Mouse (Mus musculus): ENCODE results near the gene Rpn2. TPM values are rescaled to one million over a fixed set of nuclear protein-coding genes. Genes with fewer than 3 reads are reported as not detected.
A peak's percentile ranks its signal among the peaks of the same experiment; 100 is the strongest.

Rpn2 gene
- total RNA-seq, 2 experiments from 2014 or later = 132 to 138 TPM

- peak overlapping the region; percentile 75 for H3K27ac ChIP-seq
- TF ChIP-seq CTCF (conservative IDR thresholded peaks at IDR 0.05) = peak; percentile 92
- H3K4me3 ChIP-seq = no peak overlapping the region
- DNase-seq (ENCODE audit: low spot score in 2 of 2) = peak; percentile 61 to 82
Measured at GRCm38 (mm10) chr2:157341554-157342270, 62.9 kb downstream of the Rpn2 start.

DNA sequence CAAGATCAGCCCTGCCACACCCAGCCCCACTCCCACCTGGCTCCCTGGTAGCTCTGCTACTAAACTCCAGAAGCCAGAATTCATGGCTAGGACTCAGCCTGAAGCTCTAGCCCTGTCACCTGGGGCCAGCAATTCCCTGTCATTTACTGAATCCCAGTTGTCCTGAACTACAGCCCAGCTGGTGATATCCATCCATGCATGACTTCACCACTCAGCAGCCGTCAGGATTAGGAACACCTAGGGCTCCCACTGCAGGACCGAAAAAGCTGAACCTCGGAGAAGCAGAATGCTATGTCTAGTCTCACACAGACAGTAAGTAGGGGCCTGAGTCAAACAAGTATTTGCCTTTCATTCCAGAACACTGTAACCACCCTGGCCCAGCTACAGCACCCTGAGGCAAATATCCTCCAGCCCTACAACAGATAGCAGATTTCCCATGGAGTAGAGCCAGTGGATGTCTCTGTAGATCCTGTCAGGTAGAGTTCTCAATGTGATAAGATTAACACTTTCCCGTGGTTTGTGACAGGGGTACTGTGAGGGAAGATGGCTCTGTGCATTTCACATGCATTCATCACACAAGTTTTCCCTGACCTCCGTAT, 63.6 kb downstream of the Rpn2 start:
- DNase-seq (ENCODE audit: low spot score in 2 of 2) = no peak
- H3K27ac ChIP-seq = peak overlapping the region; percentile 75
- no peak overlapping the region for H3K4me3 ChIP-seq
- TF ChIP-seq CTCF (conservative IDR thresholded peaks at IDR 0.05) = no peak

GRCm38 (mm10) chr2:157343337-157343736, 64.5 kb downstream of the Rpn2 start:
- Histone ChIP-seq H3K4me3 (no peak overlapping the region), H3K27ac (peak overlapping the region; percentile 39; the same call in 1 of the 2 replicates)
- no peak for DNase-seq (ENCODE audit: low spot score in 2 of 2)
- no peak for TF ChIP-seq CTCF (conservative IDR thresholded peaks at IDR 0.05)

DNA sequence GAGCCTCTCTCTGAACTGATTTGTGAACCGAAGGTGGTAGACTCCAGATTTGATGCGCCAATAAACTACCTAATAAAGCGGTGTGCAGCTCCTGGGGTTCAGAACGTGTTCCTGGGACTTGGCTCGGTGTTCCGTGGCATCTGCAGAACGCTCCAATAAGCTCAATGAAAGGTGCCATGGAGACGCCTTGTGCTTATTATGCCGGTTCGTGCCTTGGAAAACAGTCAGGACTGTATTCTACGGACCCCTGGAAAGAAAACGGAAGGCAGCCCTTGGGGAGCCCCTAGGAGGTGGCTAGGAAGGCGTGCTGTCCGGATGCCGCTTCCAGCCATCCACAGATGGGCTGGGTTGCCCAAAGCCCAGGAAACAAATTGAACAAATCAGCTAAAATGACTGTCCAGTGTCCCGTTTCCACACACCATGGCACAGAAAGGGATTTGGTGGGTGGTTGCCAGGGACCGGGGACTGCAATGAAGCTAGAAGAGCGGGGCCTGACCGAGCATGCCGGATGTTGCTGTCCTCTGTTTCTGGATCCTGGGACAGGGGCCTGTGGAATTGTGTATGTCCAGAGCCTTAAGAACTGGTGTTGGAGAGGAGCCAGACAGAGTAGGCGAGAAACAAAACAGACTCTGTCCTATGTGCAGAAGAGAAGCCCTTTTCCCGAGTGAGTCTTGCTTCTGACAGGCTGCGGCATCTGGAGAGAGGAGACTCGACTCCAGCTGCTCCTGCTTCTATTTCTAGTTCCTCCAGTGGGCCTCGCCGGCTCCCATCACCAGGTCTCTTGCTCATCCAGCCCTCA, 68.7 kb downstream of the Rpn2 start, which contains the start of gene Ghrh:
Gene Ghrh, minus strand, starts transcription at position 146 of the 799 bp plus-strand sequence.
- peak within 1 kb of the TSS; percentile 88 for H3K27ac ChIP-seq
- DNase-seq (ENCODE audit: low spot score in 2 of 2) = peak; percentile 55 to 65
- 0 out of 2 replicates have a peak, but pooled peaks have one; percentile 1 for TF ChIP-seq CTCF (conservative IDR thresholded peaks at IDR 0.05)
- H3K4me3 ChIP-seq = peak within 1 kb of the TSS; percentile 26

DNA sequence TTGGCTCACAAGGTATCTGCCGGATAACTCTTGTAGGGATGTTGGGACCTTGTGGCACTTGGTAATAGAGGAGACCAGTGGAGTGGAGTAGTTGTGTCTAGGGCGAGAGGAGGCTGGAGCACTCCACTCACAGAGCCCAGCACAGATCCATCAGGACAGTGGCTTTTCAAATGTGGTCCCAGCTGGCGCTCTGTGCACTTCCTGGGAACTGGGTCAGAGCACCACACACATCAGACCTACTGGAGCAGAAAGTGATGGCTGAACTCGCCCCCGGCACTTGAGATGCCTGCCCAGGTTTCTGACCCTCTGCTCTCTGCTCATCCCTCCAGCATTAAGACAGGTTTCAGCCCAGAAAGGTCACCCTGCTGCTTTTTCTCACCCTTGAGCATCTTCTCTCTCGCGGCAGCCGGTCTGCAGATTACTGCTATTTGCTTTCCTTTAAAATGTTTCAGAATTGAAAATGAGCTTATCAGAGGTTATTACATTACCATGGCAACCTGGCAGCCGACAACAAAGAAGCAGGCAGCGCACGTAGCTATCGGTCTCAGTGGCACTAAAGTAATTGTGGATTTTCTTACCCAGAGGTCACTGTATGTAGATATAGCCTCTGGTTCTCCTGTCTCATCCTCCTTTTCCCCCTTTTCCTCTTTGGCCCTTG, 70.4 kb downstream of the Rpn2 start:
- peak in 1 of 2 experiments; percentile 60 for DNase-seq (ENCODE audit: low spot score in 2 of 2)
- H3K27ac ChIP-seq = peak overlapping the region; percentile 88
- H3K4me3 ChIP-seq = peak overlapping the region; percentile 36
- TF ChIP-seq CTCF (conservative IDR thresholded peaks at IDR 0.05) = no peak

GRCm38 (mm10) chr2:157353183-157353582, 74.4 kb downstream of the Rpn2 start:
- no peak for DNase-seq (ENCODE audit: low spot score in 2 of 2)
- TF ChIP-seq CTCF (conservative IDR thresholded peaks at IDR 0.05) = no peak
- H3K4me3 ChIP-seq = no peak overlapping the region
- no peak overlapping the region for H3K27ac ChIP-seq

- no peak for DNase-seq (ENCODE audit: low spot score in 2 of 2)
- H3K27ac ChIP-seq = no peak overlapping the region
- no peak overlapping the region for H3K4me3 ChIP-seq
- TF ChIP-seq CTCF (conservative IDR thresholded peaks at IDR 0.05) = no peak
Measured at GRCm38 (mm10) chr2:157354106-157354505, 75.3 kb downstream of the Rpn2 start.

- no peak for TF ChIP-seq CTCF (conservative IDR thresholded peaks at IDR 0.05)
- DNase-seq (ENCODE audit: low spot score in 2 of 2) = no peak
- Histone ChIP-seq H3K27ac (no peak overlapping the region), H3K4me3 (no peak overlapping the region)
Measured at GRCm38 (mm10) chr2:157360028-157360427, 81.2 kb downstream of the Rpn2 start.

GRCm38 (mm10) chr2:157363031-157363430, 84.2 kb downstream of the Rpn2 start:
- no peak for TF ChIP-seq CTCF (conservative IDR thresholded peaks at IDR 0.05)
- Histone ChIP-seq H3K4me3 (no peak overlapping the region), H3K27ac (no peak overlapping the region)
- no peak for DNase-seq (ENCODE audit: low spot score in 2 of 2)

- no peak for TF ChIP-seq CTCF (conservative IDR thresholded peaks at IDR 0.05)
- Histone ChIP-seq H3K4me3 (peak overlapping the region; percentile 97), H3K27ac (peak overlapping the region; percentile 95)
- DNase-seq (ENCODE audit: low spot score in 2 of 2) = no peak
Measured at GRCm38 (mm10) chr2:157366762-157367161, 87.9 kb downstream of the Rpn2 start.

GRCm38 (mm10) chr2:157367184-157367893, 88.5 kb downstream of the Rpn2 start, which contains the start of gene Manbal:
TSS of gene Manbal (plus strand) at chr2:157367594.
- TF ChIP-seq CTCF (conservative IDR thresholded peaks at IDR 0.05) = no peak
- Histone ChIP-seq H3K27ac (peak within 1 kb of the TSS; percentile 95), H3K4me3 (peak within 1 kb of the TSS; percentile 97)
- DNase-seq (ENCODE audit: low spot score in 2 of 2) = peak; percentile 91 to 98

DNA sequence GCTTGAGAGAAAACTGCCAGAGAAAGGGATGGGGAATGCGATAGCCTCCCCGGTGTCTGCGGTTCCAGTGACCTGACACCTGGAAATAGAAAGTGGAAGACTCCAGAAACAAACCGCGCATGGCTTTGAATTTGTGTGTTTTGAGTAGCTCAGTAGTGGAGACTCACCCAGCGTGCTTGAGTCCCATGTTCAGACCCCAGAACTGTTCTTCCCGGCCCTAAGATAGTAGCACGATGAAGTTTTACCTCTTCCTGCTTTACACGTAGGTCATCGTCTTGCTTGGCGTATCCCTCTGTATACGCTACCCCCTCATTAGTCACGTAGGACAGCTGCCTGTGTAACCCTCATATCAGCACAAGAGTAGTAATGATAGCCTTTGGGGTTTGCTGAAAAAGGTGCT, 89.2 kb downstream of the Rpn2 start:
- peak in 1 of 2 experiments; percentile 23 for DNase-seq (ENCODE audit: low spot score in 2 of 2)
- H3K27ac ChIP-seq = peak overlapping the region; percentile 95
- TF ChIP-seq CTCF (conservative IDR thresholded peaks at IDR 0.05) = no peak
- H3K4me3 ChIP-seq = peak overlapping the region; percentile 97
